Mouse (Mus musculus): ENCODE results near the gene Cers6. TPM values are rescaled to one million over a fixed set of nuclear protein-coding genes. Genes with fewer than 3 reads are reported as not detected.

The Cers6 gene
- 13.6 TPM for polyA plus RNA-seq (2014; fragmentation: Illumina TruSeq; extraction: RNeasy Lipid Tissue Mini Kit (QIAGEN cat#74804); ENCODE audit: low read depth, low replicate concordance)

DNA sequence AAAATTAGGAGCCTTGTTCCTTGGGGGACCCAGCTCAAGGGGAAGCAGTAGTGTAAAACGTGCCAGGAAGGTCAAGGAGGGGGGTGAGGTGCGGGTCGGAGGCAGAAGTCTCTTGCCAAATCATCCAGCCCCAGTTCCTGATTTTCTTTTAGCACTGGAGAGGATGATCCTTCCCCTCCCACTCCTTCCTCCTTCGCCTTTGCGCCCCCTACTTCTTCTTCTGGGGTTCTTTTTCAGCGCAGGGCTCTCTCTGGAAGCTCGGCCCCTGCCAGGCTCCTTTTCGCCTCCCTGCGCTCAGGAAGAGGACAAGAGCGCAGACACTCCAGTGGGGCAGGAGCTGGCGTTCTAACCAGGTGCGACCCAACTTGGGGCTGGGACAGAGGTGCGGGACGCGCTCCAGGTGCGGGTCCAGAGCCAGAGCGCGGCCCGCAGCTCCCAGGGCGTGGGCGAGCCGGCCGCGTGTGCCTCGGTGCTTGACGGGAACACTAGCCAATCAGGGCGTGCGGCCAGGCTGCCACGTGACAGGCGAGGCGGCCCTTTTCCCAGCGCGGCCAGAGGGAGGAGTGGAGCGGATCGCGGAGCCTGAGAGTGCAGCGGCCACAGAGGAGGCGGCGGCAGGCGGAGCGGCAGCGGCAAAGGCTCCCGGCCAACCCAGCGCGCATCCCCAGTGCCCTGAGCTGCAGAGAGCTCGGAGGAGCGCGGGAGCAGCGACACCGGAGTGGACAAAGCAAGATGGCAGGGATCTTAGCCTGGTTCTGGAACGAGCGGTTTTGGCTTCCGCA is at the start of gene Cers6:
Gene Cers6 (plus strand): TSS at position 538 of the 782 bp plus-strand sequence.

DNA sequence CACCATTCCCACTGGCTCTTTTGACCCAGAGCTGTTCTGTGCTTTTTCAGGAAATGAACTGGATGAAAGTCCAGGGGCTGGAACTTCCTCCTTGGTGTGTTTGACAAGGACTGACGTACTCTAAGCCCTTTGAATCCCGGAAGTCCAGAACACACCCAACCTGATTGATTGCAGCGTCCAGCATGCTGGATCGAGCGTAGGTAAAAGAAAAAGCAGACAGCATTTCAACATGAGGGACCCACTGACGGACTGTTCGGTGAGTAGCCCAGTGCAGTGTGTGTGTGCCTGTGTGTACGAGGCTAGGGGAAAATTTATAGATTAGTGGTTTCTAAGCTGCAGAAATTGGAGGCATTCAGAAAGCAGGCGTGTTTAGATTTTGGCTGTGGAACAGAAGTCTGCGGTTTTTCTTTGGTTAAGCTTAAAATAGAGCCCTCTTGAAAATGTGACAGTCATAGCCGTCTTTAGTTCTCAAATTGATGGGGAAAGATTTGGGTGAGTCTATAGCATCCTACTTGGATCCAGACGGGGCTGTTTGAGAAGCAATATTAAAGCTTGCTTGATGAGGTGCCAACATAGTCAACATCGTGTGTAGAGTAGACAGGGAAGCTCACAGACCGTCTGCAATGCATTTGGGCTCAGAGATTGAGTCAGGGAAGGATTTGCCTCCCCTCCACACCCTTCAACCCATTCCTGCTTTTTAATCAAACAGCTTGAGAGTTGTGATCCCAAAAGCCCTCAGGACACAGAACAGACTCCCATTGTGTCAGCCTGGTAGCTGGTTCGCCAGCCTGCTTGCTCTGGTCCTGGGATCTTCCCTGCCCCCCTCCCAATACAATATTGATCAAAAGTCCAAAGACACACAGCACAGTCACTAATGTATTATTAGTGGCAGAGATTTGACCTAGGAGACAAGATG is 274.7 kb downstream of the Cers6 start, which contains the start of gene Nostrin:
Gene Nostrin (plus strand): TSS at position 140 of the 916 bp plus-strand sequence.

Other genes starting within 250 kb of the Cers6 start
- gene 4932414N04Rik, start 205.0 kb upstream of the Cers6 start, polyA plus RNA-seq (2014; fragmentation: Illumina TruSeq; extraction: RNeasy Lipid Tissue Mini Kit (QIAGEN cat#74804); ENCODE audit: low read depth, low replicate concordance) = not detected